Mouse (Mus musculus) lung, postnatal 0 days (tissue): ENCODE data around the gene Hspa14. TPM values are rescaled to one million over a fixed set of nuclear protein-coding genes. Genes with fewer than 3 reads are reported as not detected.

Experiments used
- ATAC-seq: fragments of 200-750 bp; cut with Nextera tagmentation; 2 replicates; pipeline ENCODE4 v1.8.0; 2017; ENCODE audit warnings: moderate library complexity
- DNase-seq: peaks from one replicate; pipeline ENCODE4 v3.0.0-alpha.2; 2016; ENCODE audit warnings: low spot score
- H3K27ac ChIP-seq: fragments of 300-500 bp; sonication (generic); 2 replicates; pipeline ENCODE4 v1.5.1; 2014; ENCODE audit warnings: antibody characterized with exemption, mild to moderate bottlenecking, low read length, mixed read lengths
- H3K27me3 ChIP-seq: fragments of 300-500 bp; sonication (generic); replicated peaks from 2 replicates; pipeline ENCODE4 v1.6.1; 2014; ENCODE audit warnings: low read length, mixed read lengths; ENCODE audit not compliant: insufficient read depth
- H3K36me3 ChIP-seq: fragments of 300-500 bp; sonication (generic); 2 replicates; pipeline ENCODE4 v1.6.1; 2014; ENCODE audit warnings: low read length, mixed read lengths; ENCODE audit not compliant: insufficient read depth
- H3K4me1 ChIP-seq: fragments of 300-500 bp; sonication (generic); 2 replicates; pipeline ENCODE4 v1.6.1; 2014; ENCODE audit warnings: antibody characterized with exemption, low read depth, low read length, mixed read lengths; ENCODE audit not compliant: insufficient read depth
- H3K4me2 ChIP-seq: fragments of 300-500 bp; sonication (generic); replicated peaks from 2 replicates; pipeline ENCODE4 v1.6.1; 2014; ENCODE audit warnings: low read depth, mild to moderate bottlenecking, low read length, moderate library complexity, mixed read lengths
- H3K4me3 ChIP-seq: fragments of 300-500 bp; sonication (generic); 2 replicates; pipeline ENCODE4 v1.5.1; 2014; ENCODE audit warnings: low read depth, low read length
- H3K9ac ChIP-seq: fragments of 300-500 bp; sonication (generic); replicated peaks from 2 replicates; pipeline ENCODE4 v1.6.1; 2014; ENCODE audit warnings: low read depth, mild to moderate bottlenecking
- H3K9me3 ChIP-seq: fragments of 300-500 bp; sonication (generic); 2 replicates; pipeline ENCODE4 v1.6.1; 2016; ENCODE audit warnings: low read length, mixed read lengths
- CTCF ChIP-seq: IDR thresholded peaks from 2 replicates; pipeline ENCODE4 v1.5.1; 2016; ENCODE audit warnings: antibody characterized with exemption, mild to moderate bottlenecking
- EP300 ChIP-seq: IDR thresholded peaks from 2 replicates; pipeline ENCODE4 v1.6.1; 2016; ENCODE audit warnings: antibody characterized with exemption, mild to moderate bottlenecking, control low read depth
- WGBS: fragments of 180-500 bp; shearing (Covaris S2); extraction: QIAGEN DNeasy Blood & Tissue Kit; methylation state at CpG from one replicate; pipeline ENCODE4 v1.1.7; 2014; 5-methylcytosine and 5-hydroxymethylcytosine counted together
- polyA plus RNA-seq: library from polyadenylated mRNA; unstranded; fragments of >200 nt; fragmentation: Nextera tagmentation; extraction: Ambion mirVana; gene quantifications from 2 replicates; pipeline ENCODE4 v1.2.1, GENCODE M21; 2015

Gene Hspa14
- polyA plus RNA-seq, 1 experiment from 2014 or later: 46.9 TPM

GRCm38 (mm10) chr2:3449431-3449830 is 63.2 kb downstream of the Hspa14 start:
- Histone ChIP-seq H3K36me3 (peaks cover 8% of the 10 kb centered on the region; the same call in 1 of the 2 replicates), H3K4me1 (no peaks in the 10 kb centered on the region), H3K27me3 (no peaks in the 10 kb centered on the region), H3K4me2 (no peak overlapping the region), H3K9ac (no peak overlapping the region), H3K4me3 (no peak overlapping the region), H3K9me3 (no peaks in the 10 kb centered on the region), H3K27ac (no peak overlapping the region)
- DNase-seq: no peak
- ATAC-seq: no peak
- 63% methylated on average over 2 of the region's 2 CpGs for WGBS
- TF ChIP-seq CTCF (no peak), EP300 (no peak)

GRCm38 (mm10) chr2:3445984-3446383 is 66.6 kb downstream of the Hspa14 start:
- DNase-seq (no peak), ATAC-seq (no peak)
- Histone ChIP-seq H3K4me2 (no peak overlapping the region), H3K9ac (no peak overlapping the region), H3K9me3 (no peaks in the 10 kb centered on the region), H3K27me3 (no peaks in the 10 kb centered on the region), H3K27ac (no peak overlapping the region), H3K4me3 (no peak overlapping the region), H3K4me1 (no peaks in the 10 kb centered on the region), H3K36me3 (peaks cover 19% of the 10 kb centered on the region; the same call in 1 of the 2 replicates)
- TF ChIP-seq EP300: no peak
- TF ChIP-seq CTCF: no peak
- 68% methylated on average over 4 of the region's 4 CpGs for WGBS

GRCm38 (mm10) chr2:3444206-3444605 is 68.4 kb downstream of the Hspa14 start:
- WGBS: 55% methylated on average over 7 of the region's 7 CpGs
- ATAC-seq (no peak), DNase-seq (no peak)
- Histone ChIP-seq H3K36me3 (peaks cover 19% of the 10 kb centered on the region; the same call in 1 of the 2 replicates), H3K4me3 (no peak overlapping the region), H3K27me3 (no peaks in the 10 kb centered on the region), H3K27ac (no peak overlapping the region), H3K4me1 (no peaks in the 10 kb centered on the region), H3K4me2 (no peak overlapping the region), H3K9me3 (no peaks in the 10 kb centered on the region), H3K9ac (no peak overlapping the region)
- TF ChIP-seq EP300 (no peak), CTCF (no peak)

Other genes with a start within 250 kb of the Hspa14 start
- 35.0 and 37.0 TPM in 2 replicates for gene Nmt2, start 228.6 kb downstream of the Hspa14 start, polyA plus RNA-seq
- 8.9 and 10.0 TPM in 2 replicates for gene Rpp38, start 180.2 kb downstream of the Hspa14 start, polyA plus RNA-seq
- gene Acbd7, start 176.6 kb downstream of the Hspa14 start, polyA plus RNA-seq: 2.5 and 3.3 TPM in 2 replicates
- gene Olah, start 115.6 kb downstream of the Hspa14 start, polyA plus RNA-seq: 1.3 TPM in 1 of 2 replicates, not detected in the other
- 27.0 and 34.6 TPM in 2 replicates for gene Meig1, start 90.2 kb downstream of the Hspa14 start, polyA plus RNA-seq
- gene Dclre1c, start 88.7 kb downstream of the Hspa14 start, polyA plus RNA-seq: 3.0 and 4.0 TPM in 2 replicates
- gene Suv39h2, start 37.8 kb downstream of the Hspa14 start, polyA plus RNA-seq: 1.3 and 1.6 TPM in 2 replicates
- gene Gm45902, start within 50 bp of the Hspa14 start, polyA plus RNA-seq: 0.94 and 1.0 TPM in 2 replicates
- 0.42 and 0.49 TPM in 2 replicates for gene Cdnf, start 216 bp upstream of the Hspa14 start, polyA plus RNA-seq
- gene Fam107b, start 57.7 kb upstream of the Hspa14 start, polyA plus RNA-seq: 20.0 and 20.5 TPM in 2 replicates